Mouse (Mus musculus) right cerebral cortex, postnatal 10 days (tissue): ENCODE data around the gene Hcst.
A peak's percentile ranks its signal among the peaks of the same experiment; 100 is the strongest.

Source experiments
- DNase-seq, 2 experiments: peaks; one replicate each; pipeline ENCODE4 v3.0.0; 2021; ENCODE audit warnings: low spot score in 2 of 2

Gene Hcst

GRCm38 (mm10) chr7:30419561-30420499 lies at the start of gene Hcst:
Gene Hcst (minus strand): TSS chr7:30419854.
- no peak for DNase-seq

DNA sequence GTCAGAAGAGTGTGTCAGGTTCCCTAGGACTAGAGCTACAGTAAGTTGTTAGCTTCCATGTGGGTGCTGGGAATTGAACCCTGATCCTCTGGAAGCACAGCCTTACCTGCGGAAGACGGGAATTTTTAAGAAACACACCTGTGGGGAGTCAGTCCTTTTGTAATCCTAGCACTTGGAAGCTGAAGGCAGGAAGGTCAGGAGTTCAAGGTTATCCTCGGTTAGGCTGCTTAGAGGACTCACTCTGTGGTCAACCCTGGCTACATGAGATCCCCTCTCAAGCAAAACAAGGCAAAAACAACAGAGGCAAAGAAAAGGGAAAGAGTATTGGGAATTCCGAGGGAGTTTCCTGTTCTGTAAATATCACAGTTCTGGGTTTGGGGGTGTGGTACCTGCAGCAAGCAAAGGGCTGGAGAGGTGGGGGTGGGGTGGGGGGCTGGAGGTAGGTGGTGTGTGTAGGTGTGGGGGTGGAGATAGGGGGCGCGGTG lies 45.2 kb upstream of the Hcst start:
- DNase-seq = no peak

DNA sequence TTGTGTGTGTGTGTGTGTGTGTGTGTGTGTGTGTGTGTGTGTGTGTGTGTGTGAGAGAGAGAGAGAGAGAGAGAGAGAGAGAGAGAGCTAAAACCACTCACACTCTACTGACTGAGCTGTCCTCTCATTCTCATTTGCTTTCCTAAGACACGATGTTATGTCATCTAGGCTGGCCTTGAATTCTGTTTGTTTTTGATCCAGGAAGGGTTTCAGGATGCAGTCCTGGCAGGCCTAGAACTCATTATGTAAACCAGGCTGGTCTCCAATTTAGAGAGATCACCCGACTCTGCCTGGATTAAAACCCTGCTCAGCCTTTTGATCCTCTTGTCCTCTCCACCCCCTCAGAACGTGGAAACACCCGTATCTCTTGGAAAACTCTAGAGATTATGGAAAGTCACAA lies 44.3 kb upstream of the Hcst start:
- no peak for DNase-seq

GRCm38 (mm10) chr7:30463568-30463967 lies 43.9 kb upstream of the Hcst start:
- no peak for DNase-seq

DNA sequence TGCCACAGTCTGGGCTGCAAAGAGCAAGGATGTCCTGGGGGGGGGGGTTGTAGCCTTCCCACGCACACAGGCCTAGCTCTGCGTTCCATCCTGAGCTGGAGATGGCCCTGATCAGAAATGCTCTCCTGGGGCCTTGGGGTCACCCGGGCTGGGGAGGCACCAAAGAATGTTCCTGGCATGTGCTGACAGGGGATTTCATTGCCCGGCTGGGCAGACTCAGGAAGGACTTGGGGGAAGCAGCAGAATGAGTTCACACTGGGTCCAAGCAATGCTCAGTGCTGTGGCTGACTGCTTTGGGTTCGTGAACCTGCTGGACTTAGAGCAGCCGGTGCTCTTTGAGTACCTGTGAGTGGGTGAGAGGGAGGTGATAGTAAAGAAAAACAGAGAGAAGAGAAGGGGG lies 39.8 kb upstream of the Hcst start:
- DNase-seq = no peak

DNA sequence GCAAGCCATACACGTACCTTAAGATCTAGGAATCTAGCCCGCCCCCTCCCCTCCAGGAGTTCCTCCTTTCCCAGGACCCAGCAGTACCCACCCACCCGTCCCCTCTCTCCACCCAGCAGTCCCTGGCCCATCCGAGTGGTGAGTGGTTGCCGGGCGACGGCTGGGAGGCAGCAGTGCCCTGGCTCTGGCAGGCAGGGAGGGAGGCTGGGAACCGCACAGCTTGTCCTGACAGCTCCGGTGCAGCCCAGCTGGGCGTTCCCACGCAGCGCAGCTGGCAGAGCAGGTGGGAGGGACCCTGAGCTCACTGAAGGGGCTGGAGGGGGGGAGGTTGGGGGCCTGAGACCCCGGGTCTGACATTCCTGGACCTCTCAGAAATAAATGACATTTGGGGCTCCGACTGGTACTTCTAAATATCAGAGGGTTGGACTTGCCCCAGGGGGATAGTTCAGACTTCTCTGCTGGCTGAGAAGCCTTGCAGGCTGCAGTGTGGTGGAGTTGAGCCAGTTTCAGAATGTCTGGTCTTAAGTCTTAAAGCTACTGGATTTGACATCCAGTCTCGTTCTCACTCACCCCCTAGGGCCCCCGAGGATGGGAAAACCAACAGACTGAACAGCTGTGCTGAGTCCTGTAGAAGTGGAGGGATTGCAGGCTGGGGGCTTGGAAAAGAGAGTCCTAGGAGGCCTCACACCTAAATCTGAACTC lies 38.1 kb upstream of the Hcst start, which contains the start of the genes Kirrel2 and Nphs1:
Gene Kirrel2, minus strand, starts transcription at position 62 of the 702 bp plus-strand sequence.
Gene Nphs1, plus strand, starts transcription at position 687 of the 702 bp plus-strand sequence.
- DNase-seq = peak; percentile 82 to 85

- no peak for DNase-seq
Measured at GRCm38 (mm10) chr7:30456911-30457628, 37.4 kb upstream of the Hcst start.

DNA sequence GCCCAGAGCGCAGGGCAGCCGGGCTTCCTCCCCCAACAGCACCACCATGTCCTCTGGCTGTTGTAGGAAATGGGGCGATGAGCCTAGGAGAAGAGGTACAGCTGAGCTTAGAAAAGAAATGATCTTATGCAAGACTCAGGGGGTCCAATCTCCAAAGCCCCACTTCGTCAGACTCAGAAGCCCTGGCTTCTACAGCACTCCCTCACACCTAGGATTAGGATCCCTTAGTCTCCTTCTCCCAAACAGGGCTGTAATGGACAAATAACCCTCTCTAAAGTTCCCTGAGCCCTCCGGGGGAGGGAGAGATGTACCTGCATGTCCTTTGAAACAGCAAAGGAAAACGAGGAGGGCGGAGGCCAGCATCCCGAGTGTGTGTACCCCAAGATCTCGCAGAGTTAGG lies 36.8 kb upstream of the Hcst start:
- no peak for DNase-seq

- no peak for DNase-seq
Measured at GRCm38 (mm10) chr7:30454259-30454658, 34.6 kb upstream of the Hcst start.

DNA sequence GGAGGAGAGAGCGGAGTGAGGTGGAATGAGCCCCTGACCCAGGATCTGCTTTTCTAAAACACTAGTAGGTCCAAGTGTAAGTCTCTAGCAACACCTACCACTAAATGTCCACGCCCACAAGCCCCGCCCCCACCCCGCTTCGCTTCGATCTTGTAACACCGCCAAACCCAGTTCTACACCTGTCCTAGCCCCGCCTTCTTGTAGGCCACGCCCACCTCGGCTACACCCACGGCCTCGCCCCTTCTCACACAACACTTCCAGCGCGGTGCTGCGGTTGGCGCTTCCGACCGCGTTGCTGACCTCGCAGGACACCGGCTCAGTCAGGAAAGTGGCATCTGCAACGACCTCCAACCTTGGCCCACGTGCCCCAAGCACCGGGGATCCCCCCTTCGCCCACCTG lies 34.1 kb upstream of the Hcst start:
- no peak for DNase-seq

- DNase-seq = no peak
Measured at GRCm38 (mm10) chr7:30453327-30453726, 33.7 kb upstream of the Hcst start.

DNA sequence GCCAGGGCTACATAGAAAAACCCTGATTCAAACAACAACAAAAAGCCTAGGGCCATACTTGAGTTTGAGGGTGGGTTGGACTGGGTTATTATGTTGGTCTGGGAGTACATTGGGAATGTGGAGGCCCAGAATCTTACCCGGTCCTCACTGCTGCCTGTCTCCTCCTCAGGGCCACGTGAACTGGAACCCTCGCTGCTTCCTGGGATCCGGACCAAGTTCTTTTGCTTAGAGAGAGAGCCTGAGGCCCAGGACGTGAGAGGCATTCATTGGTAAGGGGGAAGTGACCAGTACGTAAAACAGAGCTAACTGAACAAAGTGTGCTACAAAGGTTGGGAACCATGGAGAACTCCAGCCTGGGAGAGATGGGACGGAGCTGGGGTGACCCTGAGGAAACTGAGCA lies 30.6 kb upstream of the Hcst start:
- DNase-seq = peak; percentile 59 to 63

DNA sequence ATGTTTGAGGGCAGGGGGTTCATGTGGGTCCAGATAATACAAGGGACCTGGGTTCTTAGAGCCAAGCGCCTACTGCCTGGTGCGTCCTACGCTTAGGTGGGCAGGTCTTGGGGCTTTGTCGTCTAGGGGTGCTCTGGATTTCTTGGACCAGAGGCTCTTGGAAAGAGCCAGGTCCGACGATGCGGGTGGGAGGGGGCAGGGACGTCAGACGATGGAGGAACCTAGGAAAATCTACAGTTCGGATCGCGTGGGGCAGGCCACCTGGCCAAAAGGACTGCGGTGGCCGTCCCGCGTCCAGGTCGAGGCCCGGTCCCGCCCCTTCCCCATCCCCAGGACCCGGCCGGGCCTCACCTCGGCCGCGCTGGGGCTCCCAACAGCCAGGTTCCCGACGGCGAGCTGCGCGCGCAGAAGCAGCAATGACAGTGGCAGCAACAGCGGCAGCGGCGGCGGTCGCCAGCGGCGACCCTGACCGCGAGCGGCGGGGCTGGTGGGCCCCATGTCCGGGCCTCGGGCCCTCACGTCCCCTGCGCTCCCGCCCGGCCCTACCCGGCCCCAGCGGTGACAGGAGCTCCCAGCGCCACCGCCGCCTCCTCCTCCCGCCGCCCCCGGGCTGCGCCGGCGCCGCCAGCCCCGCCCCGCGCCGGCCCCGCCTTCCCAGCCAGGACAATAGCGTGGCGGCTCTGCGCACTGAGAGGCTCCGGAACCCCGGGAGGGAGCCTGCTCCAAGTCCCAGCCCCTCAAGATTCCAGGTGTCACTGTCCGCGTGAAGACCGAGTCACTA lies 25.5 kb upstream of the Hcst start, which contains the start of gene Aplp1:
Gene Aplp1, minus strand, starts transcription at position 565 of the 781 bp plus-strand sequence.
- DNase-seq = peak; percentile 84 to 86

DNA sequence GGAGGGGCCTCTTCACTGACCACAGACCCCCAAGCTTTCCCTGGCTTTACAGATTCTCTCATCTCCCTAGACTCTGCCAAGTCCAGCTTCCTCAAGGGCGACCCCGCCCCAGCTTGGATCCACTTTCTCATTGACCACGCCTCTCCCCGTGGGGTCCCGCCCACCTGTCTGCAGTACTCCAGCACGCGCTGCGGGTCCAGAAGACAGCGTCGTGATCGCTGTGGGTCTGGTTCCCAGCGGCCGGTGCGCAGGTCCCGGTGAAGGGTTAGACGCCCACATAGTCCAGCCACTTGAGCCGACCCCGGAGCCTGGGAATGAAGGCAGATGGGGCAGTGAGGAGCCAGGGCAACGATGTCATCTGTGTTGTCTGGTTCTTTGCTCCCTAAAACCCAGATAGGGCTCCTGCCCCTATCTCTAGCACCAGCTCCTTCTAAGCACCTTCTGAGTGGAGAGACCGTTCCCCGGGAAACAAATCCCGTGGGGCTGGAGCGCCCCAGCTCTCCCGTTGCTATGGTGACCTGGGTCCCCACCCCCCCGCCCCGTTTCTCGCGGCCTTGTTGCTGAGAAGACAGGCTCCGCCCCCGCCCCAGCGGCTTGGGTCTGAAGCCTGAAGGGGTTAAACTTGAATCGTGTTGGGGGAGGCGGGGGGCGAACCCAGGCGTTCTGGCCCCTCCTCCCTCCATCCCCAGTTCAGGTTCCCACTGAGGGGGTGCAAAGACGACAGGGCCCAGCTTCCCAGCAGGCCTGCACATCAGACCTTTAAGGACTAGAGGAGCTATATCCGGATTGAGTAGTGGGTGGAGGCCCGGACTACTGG lies 24.7 kb upstream of the Hcst start:
- peak; percentile 89 to 93 for DNase-seq

- no peak for DNase-seq
Measured at GRCm38 (mm10) chr7:30443696-30444095, 24.0 kb upstream of the Hcst start.

GRCm38 (mm10) chr7:30440697-30441096 lies 21.0 kb upstream of the Hcst start:
- DNase-seq = peak; percentile 65 to 73

GRCm38 (mm10) chr7:30439734-30440133 lies 20.1 kb upstream of the Hcst start:
- DNase-seq = no peak

GRCm38 (mm10) chr7:30436879-30437278 lies 17.2 kb upstream of the Hcst start:
- no peak for DNase-seq

GRCm38 (mm10) chr7:30435156-30435555 lies 15.5 kb upstream of the Hcst start:
- no peak for DNase-seq

DNA sequence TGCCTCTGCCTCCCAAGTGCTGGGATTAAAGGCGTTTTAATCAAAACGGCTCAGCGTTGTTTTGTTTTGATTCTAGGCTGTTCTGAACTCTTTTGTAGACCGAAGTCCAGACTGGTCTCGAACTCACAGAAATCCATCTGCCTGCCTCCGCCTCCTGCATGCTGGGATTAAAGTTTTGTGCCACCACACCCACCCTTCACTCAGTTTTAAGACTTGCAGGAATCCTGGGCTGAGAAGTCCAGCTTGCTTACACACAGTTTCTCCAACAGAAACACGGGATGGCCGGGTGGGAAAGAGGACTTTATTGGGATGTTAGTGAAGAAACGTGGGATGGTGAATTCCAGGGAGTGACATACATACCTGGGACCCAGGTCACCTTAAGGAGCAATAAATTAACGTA lies 15.0 kb upstream of the Hcst start:
- no peak for DNase-seq
